Mouse (Mus musculus) liver (tissue): ENCODE data around the gene Ina.
"Not testable (repeated sequence)": the region's sequence is repeated elsewhere in the genome, so short reads cannot be mapped to it uniquely, and the experiment has no call there.

ENCODE experiments used
- DNase-seq: peaks from one replicate; pipeline ENCODE4 v3.0.0-alpha.2; 2020; ENCODE audit warnings: mixed read lengths

Gene Ina

GRCm38 (mm10) chr19:46987646-46988045 lies 26.9 kb upstream of the Ina start:
- peak; percentile 55 for DNase-seq

GRCm38 (mm10) chr19:46988231-46989087 lies 26.0 kb upstream of the Ina start:
- DNase-seq = peak; percentile 88

DNA sequence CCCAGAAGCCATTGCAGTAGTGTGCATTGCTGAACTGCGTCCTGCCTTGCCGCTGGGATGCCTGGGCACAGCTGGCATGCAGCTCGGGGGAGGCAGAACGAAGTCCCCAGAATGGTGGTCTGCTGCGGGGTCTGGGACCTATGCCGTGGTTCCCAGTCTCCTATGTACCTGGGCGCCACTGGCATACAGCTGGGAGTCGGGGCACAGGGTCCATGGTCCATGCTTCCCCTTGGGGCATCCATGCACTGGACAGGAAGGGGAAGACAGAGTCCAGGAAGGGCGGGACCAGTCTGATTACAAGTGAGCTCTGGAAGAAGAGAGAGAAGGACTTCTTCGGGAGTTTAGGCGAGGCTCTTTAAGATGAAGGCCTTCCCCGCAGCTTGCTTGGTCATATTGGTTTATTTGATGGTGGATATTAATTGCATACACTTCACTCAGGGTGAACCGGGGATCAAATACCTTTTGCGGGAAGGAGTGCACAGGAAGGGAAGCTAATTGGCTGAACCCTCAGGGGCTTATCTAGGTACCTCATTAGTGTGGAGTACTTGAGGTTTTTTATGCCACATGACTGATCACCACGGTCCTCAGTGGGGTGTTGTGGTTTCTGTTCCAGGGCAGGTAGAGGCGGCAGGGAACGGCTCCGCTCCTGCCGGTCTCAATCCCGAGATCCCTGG lies 24.9 kb upstream of the Ina start:
- DNase-seq = no peak

GRCm38 (mm10) chr19:46990153-46990518 lies 24.4 kb upstream of the Ina start:
- no peak for DNase-seq

DNA sequence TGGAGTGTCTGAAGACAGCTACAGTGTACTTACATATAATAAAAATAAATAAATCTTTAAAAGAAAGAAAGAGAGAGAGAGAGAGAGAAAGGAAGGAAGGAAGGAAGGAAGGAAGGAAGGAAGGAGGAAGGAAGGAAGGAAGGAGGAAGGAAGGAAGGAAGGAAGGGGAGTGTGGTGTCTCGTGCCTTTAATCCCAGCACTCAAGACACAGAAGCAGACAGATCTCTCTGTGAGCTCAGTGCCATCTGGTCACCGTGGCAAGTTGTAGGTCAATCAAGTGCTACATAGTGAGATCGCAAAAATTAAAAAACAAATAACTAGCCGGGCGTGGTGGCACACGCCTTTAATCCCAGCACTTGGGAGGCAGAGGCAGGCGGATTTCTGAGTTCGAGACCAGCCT lies 23.9 kb upstream of the Ina start:
- DNase-seq = not testable (repeated sequence)

GRCm38 (mm10) chr19:46991145-46991544 lies 23.4 kb upstream of the Ina start:
- DNase-seq = peak; percentile 86

DNA sequence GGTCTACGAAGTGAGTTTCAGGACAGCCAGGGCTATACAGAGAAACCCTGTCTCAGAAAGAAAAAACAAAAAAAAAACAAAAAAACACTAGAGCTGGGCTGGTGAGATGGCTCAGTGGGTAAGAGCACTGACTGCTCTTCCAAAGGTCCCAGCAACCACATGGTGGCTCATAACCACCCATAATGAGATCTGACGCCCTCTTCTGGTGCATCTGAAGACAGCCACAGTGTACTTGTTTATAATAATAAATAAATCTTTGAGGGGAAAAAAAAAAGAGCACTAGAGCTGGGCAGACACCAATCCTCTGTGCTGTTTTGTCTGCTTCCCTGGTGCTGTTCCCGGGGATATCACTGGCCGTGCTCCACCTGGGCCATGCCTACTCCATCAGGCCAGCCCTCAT lies 22.2 kb upstream of the Ina start:
- not testable (repeated sequence) for DNase-seq

GRCm38 (mm10) chr19:46996095-46996494 lies 18.4 kb upstream of the Ina start:
- DNase-seq = no peak

- DNase-seq = no peak
Observed at GRCm38 (mm10) chr19:46998168-46998870, 16.2 kb upstream of the Ina start.

DNA sequence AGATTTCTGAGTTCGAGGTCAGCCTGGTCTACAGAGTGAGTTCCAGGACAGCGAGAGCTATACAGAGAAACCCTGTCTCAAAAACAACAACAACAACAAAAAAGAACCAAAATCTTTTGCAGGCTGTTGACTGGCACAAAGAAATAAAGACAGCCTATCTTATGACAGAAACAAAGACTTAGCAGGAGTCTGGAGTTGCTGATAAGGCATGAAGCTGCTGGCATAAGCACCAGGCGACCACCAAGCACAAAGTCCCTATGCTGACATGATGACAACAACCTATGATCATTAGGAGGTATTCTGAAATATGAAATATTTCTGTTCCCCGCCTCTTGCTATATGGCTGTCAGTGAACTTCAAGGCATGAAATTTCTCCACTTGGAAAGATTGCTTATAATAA lies 15.5 kb upstream of the Ina start:
- no peak for DNase-seq

DNA sequence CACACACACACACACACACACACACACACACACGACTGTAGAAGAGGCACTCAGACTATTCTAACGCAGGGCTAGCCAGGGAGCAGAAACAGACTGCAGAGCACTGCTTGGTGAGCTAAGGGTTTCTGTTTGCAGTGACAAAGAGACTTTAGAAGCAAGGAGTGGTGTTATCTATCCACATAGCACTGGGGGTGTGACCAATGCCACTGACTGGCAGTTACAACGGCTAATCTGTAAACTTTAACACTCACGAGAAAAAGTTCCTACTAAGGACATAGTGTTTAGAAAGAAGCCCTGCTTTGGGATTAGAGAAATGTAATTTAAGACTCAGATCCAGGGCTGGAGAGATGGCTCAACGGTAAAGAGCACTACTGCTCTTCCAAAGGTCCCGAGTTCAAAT lies 14.7 kb upstream of the Ina start:
- peak; percentile 52 for DNase-seq

DNA sequence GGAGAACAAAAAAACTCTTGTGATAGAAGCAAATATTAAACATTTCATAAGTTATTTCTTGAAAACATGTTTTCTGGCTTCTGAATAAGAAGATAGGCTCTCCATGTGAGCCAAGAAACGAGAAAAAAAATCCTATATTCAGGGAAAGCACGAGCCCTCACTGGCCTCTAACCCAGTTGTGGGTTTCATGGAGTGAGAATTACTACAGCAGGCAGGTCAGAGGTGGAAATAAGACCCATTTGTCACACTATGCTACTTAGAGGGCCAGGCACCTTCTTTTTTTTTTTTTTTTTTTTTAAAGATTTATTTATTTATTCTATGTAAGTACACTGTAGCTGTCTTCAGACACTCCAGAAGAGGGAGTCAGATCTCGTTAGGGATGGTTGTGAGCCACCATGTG lies 14.1 kb upstream of the Ina start:
- not testable (repeated sequence) for DNase-seq

- DNase-seq = no peak
Observed at GRCm38 (mm10) chr19:47003742-47004511, 10.6 kb upstream of the Ina start.

DNA sequence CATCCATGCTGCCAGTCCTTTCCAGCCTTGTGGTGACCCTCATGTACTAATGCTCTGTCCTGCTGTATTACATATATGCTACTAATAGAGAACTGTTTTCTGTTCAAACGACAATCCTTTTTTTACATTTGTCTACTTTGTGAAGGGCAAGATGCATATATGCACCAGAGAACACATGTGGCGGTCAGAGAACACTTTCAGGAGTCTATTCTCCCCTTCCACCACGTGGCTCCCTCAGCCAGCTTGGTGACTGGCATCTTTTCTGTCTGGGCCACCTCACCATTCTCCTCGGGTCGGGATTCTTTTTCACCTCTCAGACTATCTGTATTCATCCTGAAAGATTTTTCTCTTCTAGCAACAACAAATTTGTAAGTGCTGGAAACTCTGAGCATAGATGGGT lies 8.6 kb upstream of the Ina start:
- no peak for DNase-seq

- DNase-seq = peak; percentile 61
Observed at GRCm38 (mm10) chr19:47006321-47006720, 8.2 kb upstream of the Ina start.

GRCm38 (mm10) chr19:47009420-47009819 lies 5.1 kb upstream of the Ina start:
- no peak for DNase-seq

GRCm38 (mm10) chr19:47009943-47010342 lies 4.6 kb upstream of the Ina start:
- DNase-seq = no peak

- no peak for DNase-seq
Observed at GRCm38 (mm10) chr19:47012521-47013130, 1.9 kb upstream of the Ina start.

GRCm38 (mm10) chr19:47013340-47014158 lies 949 bp upstream of the Ina start:
- no peak for DNase-seq

DNA sequence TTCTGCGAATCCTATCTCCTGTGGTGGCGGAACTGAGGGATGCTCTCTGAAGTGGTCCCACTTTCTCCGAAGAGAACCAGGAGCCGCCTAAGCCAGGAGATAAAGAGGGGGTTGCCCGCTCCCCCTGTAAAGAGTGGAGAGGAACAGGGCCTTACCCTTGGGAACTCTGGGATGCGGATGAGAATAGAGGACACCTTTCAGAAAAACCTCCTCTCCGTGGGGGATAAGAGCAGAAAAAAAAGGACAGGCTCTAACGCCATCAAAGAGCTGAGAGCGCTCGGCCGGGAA lies 395 bp upstream of the Ina start:
- DNase-seq = no peak

- no peak for DNase-seq
Observed at GRCm38 (mm10) chr19:47015396-47015795, 898 bp downstream of the Ina start.

DNA sequence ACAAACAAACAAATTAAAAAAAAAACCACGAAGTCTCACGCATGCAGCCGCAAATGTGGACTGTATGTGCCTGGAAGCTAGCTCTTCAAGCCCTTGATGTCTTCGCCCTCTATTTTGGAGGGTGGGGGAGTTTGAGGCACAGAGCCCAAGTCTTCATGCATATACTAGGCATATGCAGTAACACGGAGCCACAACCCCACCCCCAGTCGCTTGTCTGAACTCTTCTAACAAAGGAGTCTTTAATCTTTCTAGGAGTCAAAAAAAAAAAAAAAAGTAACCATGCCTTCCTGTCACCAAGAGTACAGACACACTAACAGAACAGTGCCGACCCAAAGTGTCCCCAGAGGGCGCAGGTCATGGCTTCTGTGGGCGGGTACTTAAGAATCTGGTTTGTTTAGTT lies 1.5 kb downstream of the Ina start:
- no peak for DNase-seq
